Mouse (Mus musculus) NIH3T3 (cell line): ENCODE results near the gene B3gnt2.
A peak's percentile ranks its signal among the peaks of the same experiment; 100 is the strongest.

Source experiments
- DNase-seq: peaks from one replicate; pipeline ENCODE4 v3.0.0-alpha.2; 2012; ENCODE audit warnings: low read depth

Gene B3gnt2

GRCm38 (mm10) chr11:22815143-22815542, 45.6 kb downstream of the B3gnt2 start:
- no peak for DNase-seq

- peak; percentile 18 for DNase-seq
These were observed 46.6 kb downstream of the B3gnt2 start for GRCm38 (mm10) chr11:22813921-22814704.

- DNase-seq: no peak
These were observed 47.3 kb downstream of the B3gnt2 start for GRCm38 (mm10) chr11:22813427-22813826.

GRCm38 (mm10) chr11:22811413-22811812, 49.3 kb downstream of the B3gnt2 start:
- DNase-seq: peak; percentile 41

GRCm38 (mm10) chr11:22809465-22810096, 51.2 kb downstream of the B3gnt2 start:
- DNase-seq: no peak

GRCm38 (mm10) chr11:22808040-22808439, 52.7 kb downstream of the B3gnt2 start:
- DNase-seq: no peak

GRCm38 (mm10) chr11:22805171-22805570, 55.6 kb downstream of the B3gnt2 start:
- no peak for DNase-seq

- peak; percentile 57 for DNase-seq
These were observed 60.8 kb downstream of the B3gnt2 start for GRCm38 (mm10) chr11:22799987-22800424.

- DNase-seq: no peak
These were observed 61.8 kb downstream of the B3gnt2 start for GRCm38 (mm10) chr11:22798916-22799315.

GRCm38 (mm10) chr11:22794734-22795133, 66.0 kb downstream of the B3gnt2 start:
- no peak for DNase-seq

GRCm38 (mm10) chr11:22793881-22794203, 66.9 kb downstream of the B3gnt2 start:
- DNase-seq: no peak

GRCm38 (mm10) chr11:22793176-22793880, 67.4 kb downstream of the B3gnt2 start:
- DNase-seq: no peak

GRCm38 (mm10) chr11:22792149-22792548, 68.6 kb downstream of the B3gnt2 start:
- DNase-seq: no peak

- no peak for DNase-seq
These were observed 69.0 kb downstream of the B3gnt2 start for GRCm38 (mm10) chr11:22791726-22792125.

GRCm38 (mm10) chr11:22787833-22788232, 72.9 kb downstream of the B3gnt2 start:
- DNase-seq: peak; percentile 44

- DNase-seq: peak; percentile 24
These were observed 76.3 kb downstream of the B3gnt2 start for GRCm38 (mm10) chr11:22784477-22784876.

GRCm38 (mm10) chr11:22782705-22783124, 78.0 kb downstream of the B3gnt2 start:
- no peak for DNase-seq

GRCm38 (mm10) chr11:22781190-22781589, 79.6 kb downstream of the B3gnt2 start:
- peak; percentile 54 for DNase-seq

GRCm38 (mm10) chr11:22780761-22781160, 80.0 kb downstream of the B3gnt2 start:
- DNase-seq: peak; percentile 52

GRCm38 (mm10) chr11:22779821-22780551, 80.8 kb downstream of the B3gnt2 start:
- DNase-seq: peak; percentile 12

GRCm38 (mm10) chr11:22778596-22778995, 82.2 kb downstream of the B3gnt2 start:
- no peak for DNase-seq

GRCm38 (mm10) chr11:22777531-22777930, 83.2 kb downstream of the B3gnt2 start:
- DNase-seq: peak; percentile 43
